ENCODE assay signal across 8 mouse cellular contexts in the genomic region with DNA sequence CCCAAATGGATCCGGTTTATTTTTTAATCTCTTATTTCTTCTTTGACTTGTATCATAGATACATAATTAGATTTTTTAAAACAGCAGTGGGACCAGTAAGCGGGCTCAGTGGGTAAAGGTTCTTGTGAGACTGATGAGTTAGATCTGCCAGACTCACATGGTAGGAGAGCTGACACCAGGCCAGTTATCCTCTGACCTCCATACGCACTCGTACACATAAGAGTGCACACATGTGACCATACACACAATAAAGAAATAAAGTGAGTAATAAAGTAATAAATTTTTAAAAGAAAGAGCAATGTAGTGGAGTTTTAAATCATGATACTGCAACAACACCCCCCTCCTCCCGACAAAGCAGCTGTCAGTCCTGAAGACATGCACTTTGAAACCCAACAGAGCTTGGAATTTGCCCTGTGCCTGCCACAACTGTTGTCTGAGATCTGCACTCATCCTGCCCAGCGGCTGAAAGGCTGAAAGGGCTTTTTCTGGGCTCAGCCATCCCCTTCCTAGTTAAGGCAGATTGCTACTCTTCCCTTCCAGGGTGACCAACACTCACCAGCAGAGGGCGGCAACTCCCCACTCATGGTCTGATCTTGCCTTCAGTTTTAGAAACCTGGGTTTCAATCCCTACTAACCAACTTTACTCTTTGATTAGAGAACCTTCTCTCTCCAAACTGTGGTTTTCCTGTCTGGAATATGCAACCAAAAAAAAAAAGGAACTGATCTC. TPM values are rescaled to one million over a fixed set of nuclear protein-coding genes. Genes with fewer than 3 reads are reported as not detected.
DNase-seq lines count a peak whose midpoint lies in the region; ATAC-seq lines count a peak whose summit lies in the region.

No protein-coding gene starts in this region.

- H3K4me2 ChIP-seq in midbrain, embryonic 12.5 days (replicated peaks): no peak overlapping the region

- H3K4me3 ChIP-seq in midbrain, embryonic 12.5 days: no peak overlapping the region

- H3K27ac ChIP-seq in midbrain, embryonic 12.5 days (replicated peaks): no peak overlapping the region

- 49% methylated on average over 7 of the region's 7 CpGs for WGBS in midbrain, embryonic 12.5 days

- peaks cover 8% of the 10 kb centered on the region; the same call in 1 of the 2 replicates for H3K4me1 ChIP-seq in midbrain, embryonic 12.5 days

- H3K9ac ChIP-seq in midbrain, embryonic 12.5 days (replicated peaks): no peak overlapping the region

- peak; percentile 88 for ATAC-seq in activated CD4-positive, CD25-positive, alpha-beta regulatory T cell, adult 4 months
- peak; percentile 68; the same call in 1 of the 2 replicates for ATAC-seq in midbrain, embryonic 12.5 days (ENCODE audit: low FRiP score, low read depth)

- intact Hi-C loops in left cerebral cortex, postnatal 4 days (cut with DNase I): loop anchor here (1.0 kb wide), 1 partner anchor 163 kb away; no protein-coding TSS in a partner anchor

- DNase-seq in cerebellum, postnatal 4 days (ENCODE audit: low spot score in 2 of 2): peak; percentile 92 to 95
- peak; percentile 53 for DNase-seq in gastrocnemius, postnatal 25 days
- DNase-seq in kidney, adult 11 months: peak; percentile 80
- DNase-seq in left cerebral cortex, postnatal 4 days: peak; percentile 91
- peak; percentile 39 for DNase-seq in skeletal muscle tissue, adult 2 months (ENCODE audit: low read depth, low spot score)
- DNase-seq in yolk sac, embryonic 10.5 days (ENCODE audit: low spot score): peak; percentile 83

- no peaks in the 10 kb centered on the region for H3K27me3 ChIP-seq in midbrain, embryonic 12.5 days

- no peaks in the 10 kb centered on the region for H3K36me3 ChIP-seq in midbrain, embryonic 12.5 days

- no peaks in the 10 kb centered on the region for H3K9me3 ChIP-seq in midbrain, embryonic 12.5 days

RNA-seq across cellular contexts. Expression of a gene that starts 43.4 kb away (rescaled TPM):
- not detected for polyA plus RNA-seq in activated CD4-positive, CD25-positive, alpha-beta regulatory T cell, adult 4 months (2017; shearing (Covaris generic))
- under 1 TPM; 0.38 to 0.88 TPM for total RNA-seq in gastrocnemius, postnatal 25 days (2021)
- total RNA-seq in left cerebral cortex, postnatal 4 days (2021): not detected
- polyA plus RNA-seq in midbrain, embryonic 12.5 days (2016; fragmentation: Nextera tagmentation; extraction: Ambion mirVana): not detected in 2 replicates

Comparison
In these comparisons a context has a peak if more than half of its experiments do, and no peak if none do; other contexts are left out.
1. DNase-seq: peak in every context shown above with its lines; median percentile 94 in cerebellum, postnatal 4 days; 91 in left cerebral cortex, postnatal 4 days; 83 in yolk sac, embryonic 10.5 days; 80 in kidney, adult 11 months; 53 in gastrocnemius, postnatal 25 days; 39 in skeletal muscle tissue, adult 2 months.